Mouse (Mus musculus): ENCODE data around the gene Trarg1.

GRCm38 (mm10) chr11:76708066-76708465 is 28.5 kb downstream of the Trarg1 start:
- no peak for TF ChIP-seq POLR2A (IDR thresholded peaks at IDR 0.05; ENCODE audit: control insufficient read depth, low read depth, low read length)
- no peak for TF ChIP-seq CTCF (IDR thresholded peaks at IDR 0.05; ENCODE audit: control insufficient read depth, insufficient read depth, insufficient replicate concordance, low read depth, low read length)

Measured in testis, adult 2 months (tissue).